Mouse (Mus musculus): Measurements from ENCODE around the gene Rtf1.
A peak's percentile ranks its signal among the peaks of the same experiment; 100 is the strongest.
"Not testable (repeated sequence)": the region's sequence is repeated elsewhere in the genome, so short reads cannot be mapped to it uniquely, and the experiment has no call there.

The Rtf1 gene

DNA sequence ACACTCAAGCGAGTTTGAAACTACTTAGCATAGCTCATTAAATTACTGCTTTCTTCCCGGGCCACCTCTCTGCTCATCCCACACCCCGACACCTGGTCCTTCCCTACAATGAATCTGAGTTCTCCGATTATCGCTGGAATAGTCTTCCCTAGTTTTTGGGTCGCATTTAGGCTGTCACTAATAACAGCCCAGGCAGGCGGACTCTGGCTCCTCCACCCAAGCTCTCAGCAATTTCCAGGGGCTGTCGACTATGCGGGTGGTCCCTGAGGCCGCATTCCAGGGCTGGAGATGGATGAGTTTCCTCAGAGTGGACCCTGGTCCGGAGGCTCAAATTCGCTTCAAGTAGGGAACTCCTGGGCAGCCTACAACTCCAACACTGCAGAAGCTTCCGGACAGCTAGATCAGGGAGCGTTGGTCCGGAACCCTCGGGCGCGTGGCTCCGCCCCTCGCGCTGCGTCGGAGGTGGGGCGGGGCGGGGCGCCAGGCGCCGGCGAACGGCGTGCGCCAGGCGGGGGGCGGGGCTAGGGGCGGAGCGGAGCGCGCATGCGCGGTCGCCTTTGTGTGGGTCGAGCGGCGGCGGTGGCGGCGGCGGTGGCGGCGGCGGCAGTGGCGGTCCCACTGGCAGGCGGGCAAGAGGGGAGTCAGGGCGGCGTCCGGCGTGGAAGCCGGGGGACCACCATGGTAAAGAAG is at the start of gene Rtf1:
Rtf1 (plus strand) TSS at position 544 of the 690 bp plus-strand sequence.
- DNase-seq (ENCODE audit: low spot score), result peak; percentile 94

- DNase-seq (ENCODE audit: low spot score), result no peak
These were observed 38.1 kb upstream of the Rtf1 start for GRCm38 (mm10) chr2:119636781-119637180.

DNA sequence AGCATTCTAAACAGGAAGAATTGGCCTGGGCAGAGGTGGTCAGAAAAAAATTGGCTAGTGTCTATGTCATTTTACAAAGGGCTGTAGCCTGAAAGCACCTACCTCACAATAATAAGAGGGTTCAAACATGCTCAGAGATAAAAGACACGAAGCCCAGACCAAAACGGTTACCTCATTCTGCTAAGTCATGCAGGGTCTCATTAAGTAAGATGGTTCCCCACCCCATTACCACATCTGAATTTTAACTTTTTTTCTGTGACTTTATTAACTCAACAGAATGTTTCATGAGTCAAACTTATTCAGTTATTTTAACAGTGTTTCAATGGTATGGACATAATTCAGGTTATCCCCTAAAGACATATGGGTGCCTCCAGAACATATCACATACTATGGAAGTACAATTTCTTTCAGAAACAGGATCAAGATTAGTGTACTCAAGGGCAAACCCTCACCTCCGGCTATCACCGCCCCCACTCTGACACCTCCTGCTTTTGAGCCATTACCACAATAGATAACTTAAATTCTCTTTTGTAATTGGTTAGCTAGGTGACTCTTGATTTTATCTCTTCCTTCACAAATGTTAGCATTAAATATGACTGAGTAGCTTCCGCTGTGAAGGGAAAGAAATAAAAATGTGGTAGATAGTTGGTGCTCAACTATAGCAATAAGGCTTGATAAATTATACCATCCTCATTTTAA is 33.5 kb upstream of the Rtf1 start:
- no peak for DNase-seq (ENCODE audit: low spot score)

- DNase-seq (ENCODE audit: low spot score), result no peak
These were observed 30.6 kb upstream of the Rtf1 start for GRCm38 (mm10) chr2:119644254-119644653.

- DNase-seq (ENCODE audit: low spot score), result peak; percentile 73
These were observed 12.4 kb upstream of the Rtf1 start, which contains the start of gene Ndufaf1 for GRCm38 (mm10) chr2:119662220-119663182. Gene Ndufaf1 (minus strand): TSS chr2:119662827.

DNA sequence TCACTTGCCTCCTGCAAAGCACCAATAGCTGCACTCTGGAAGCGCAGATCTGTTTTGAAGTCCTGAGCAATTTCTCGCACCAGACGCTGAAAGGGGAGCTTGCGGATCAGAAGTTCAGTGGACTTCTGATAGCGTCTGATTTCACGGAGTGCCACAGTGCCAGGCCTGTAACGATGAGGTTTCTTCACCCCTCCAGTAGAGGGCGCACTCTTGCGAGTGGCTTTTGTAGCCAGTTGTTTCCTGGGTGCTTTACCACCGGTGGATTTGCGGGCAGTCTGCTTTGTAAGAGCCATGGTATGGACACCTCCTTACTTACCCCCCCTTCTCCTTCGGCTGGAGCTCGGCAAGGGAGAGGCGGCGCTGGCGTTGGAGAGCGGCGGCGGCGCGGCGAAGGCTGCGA is 9.1 kb upstream of the Rtf1 start:
- not testable (repeated sequence) for DNase-seq (ENCODE audit: low spot score)

- DNase-seq (ENCODE audit: low spot score), result no peak
These were observed 5.9 kb upstream of the Rtf1 start for GRCm38 (mm10) chr2:119669010-119669409.

- DNase-seq (ENCODE audit: low spot score), result no peak
These were observed 432 bp downstream of the Rtf1 start for GRCm38 (mm10) chr2:119675215-119675784.

DNA sequence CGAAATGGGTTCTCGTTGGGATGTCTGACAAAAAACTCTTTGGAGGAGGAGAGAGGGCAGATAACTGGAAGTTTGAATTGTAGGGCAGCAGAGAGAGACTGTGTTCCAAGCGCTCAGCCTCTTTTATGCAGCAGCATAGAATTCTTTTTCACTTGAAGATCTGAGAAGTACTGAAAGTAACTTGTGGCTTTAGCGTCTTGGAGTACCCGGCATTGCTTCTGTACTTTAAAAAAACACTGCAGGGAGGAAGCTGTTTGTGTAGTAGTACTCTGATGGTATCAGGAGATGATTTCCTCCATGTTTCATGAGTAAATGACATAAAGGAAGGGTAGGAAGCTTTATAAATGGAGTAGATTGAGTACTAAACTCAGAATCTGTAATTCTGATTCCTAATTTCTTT is 963 bp downstream of the Rtf1 start:
- no peak for DNase-seq (ENCODE audit: low spot score)

GRCm38 (mm10) chr2:119683706-119684105 is 8.8 kb downstream of the Rtf1 start:
- DNase-seq (ENCODE audit: low spot score), result no peak

GRCm38 (mm10) chr2:119692003-119692701 is 17.3 kb downstream of the Rtf1 start:
- no peak for DNase-seq (ENCODE audit: low spot score)

DNA sequence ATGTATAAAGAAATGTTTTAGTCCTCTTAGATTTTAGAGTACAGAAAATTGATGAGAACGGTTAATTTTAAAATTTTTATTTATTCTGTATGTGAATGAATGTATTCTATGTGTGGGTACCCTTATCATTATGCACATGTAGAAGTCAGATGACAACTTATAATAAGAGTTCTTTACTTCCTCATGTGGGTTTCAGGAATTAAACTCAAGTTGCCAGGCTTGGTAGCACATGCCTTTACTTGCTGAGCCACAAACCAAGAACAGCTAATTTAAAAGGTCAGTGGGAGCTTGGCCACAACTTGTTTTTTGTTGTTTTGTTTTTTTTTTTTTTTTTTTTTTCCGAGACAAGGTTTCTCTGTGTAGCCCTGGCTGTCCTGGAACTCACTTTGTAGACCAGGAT is 20.0 kb downstream of the Rtf1 start:
- DNase-seq (ENCODE audit: low spot score), result no peak

DNA sequence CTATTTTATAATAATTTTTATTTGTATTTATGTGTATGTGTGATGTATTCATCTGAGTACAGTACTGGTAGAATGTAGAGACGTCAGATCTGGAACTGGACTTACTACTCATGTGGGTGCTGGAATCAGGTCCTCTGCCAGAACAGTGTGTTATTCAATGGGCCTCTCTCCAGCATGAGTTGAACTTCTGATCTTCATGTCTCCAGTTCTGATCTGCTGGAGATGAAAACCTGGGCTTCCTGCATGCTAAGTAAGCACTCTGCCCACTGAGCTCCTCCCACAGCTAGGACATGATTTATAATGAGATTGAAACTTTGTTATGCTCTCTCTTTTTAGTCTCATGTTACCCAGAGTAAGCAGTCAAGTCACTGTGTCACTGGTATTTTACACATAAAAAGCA is 21.2 kb downstream of the Rtf1 start:
- no peak for DNase-seq (ENCODE audit: low spot score)

GRCm38 (mm10) chr2:119698472-119698871 is 23.6 kb downstream of the Rtf1 start:
- no peak for DNase-seq (ENCODE audit: low spot score)

DNA sequence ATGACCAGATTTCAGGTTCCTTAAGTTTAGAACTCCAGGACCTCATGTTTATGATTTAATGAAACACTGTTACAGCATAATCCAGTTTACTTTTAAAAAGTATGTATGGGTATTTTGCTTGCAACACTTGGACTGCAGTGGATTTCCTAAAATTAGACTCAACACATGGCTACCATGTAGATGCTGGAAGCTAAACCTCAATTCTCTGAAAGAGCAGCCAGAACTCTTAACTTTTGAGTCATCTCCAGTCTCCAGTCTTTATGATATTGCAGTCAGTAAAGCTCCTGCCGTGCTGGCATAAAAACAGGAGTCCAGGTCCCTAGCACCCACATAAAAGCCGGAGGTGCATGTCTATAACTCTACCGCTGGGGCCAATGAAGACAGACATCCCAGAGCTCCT is 25.1 kb downstream of the Rtf1 start:
- DNase-seq (ENCODE audit: low spot score), result no peak

GRCm38 (mm10) chr2:119703171-119703570 is 28.3 kb downstream of the Rtf1 start:
- DNase-seq (ENCODE audit: low spot score), result no peak

DNA sequence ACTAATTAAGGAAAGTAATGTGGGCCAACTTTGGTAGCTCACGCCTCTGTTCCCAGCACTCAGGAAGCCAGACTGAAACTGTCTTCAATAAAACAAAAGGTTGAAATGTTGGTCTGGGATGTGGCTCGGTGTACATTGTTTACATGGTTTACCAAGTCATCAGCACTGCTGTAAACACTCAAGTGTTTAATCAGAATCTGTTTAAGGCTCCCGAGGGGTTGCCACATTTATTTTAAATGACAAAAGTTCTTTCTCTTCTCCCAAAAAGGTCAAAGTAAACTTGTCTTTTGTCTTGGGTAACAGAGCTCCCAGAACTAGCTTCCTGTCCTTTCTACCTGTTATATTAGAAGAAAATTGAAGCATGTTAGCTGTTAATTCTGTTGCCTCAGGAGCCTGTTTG is 32.8 kb downstream of the Rtf1 start:
- DNase-seq (ENCODE audit: low spot score), result no peak

DNA sequence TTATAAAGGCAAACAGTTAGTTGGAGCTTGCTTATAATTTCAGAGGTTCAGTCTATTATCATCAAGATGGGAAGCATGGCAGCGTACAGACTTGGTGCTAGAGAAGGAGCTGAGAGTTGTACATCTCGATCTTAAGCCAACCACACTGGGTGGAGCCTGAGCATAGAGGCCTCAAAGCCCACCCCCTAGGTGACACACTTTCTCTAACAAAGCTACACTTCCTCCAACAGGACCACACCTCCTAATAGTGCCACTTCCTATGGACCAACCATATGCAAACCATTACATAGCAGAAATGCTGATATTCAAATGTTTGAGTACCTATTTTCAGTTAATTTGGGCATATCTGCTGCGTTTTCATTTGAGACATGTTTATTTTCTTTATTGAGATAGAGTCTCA is 35.1 kb downstream of the Rtf1 start:
- no peak for DNase-seq (ENCODE audit: low spot score)

- DNase-seq (ENCODE audit: low spot score), result not testable (repeated sequence)
These were observed 41.0 kb downstream of the Rtf1 start for GRCm38 (mm10) chr2:119715868-119716267.

GRCm38 (mm10) chr2:119721070-119721469 is 46.2 kb downstream of the Rtf1 start:
- no peak for DNase-seq (ENCODE audit: low spot score)

DNA sequence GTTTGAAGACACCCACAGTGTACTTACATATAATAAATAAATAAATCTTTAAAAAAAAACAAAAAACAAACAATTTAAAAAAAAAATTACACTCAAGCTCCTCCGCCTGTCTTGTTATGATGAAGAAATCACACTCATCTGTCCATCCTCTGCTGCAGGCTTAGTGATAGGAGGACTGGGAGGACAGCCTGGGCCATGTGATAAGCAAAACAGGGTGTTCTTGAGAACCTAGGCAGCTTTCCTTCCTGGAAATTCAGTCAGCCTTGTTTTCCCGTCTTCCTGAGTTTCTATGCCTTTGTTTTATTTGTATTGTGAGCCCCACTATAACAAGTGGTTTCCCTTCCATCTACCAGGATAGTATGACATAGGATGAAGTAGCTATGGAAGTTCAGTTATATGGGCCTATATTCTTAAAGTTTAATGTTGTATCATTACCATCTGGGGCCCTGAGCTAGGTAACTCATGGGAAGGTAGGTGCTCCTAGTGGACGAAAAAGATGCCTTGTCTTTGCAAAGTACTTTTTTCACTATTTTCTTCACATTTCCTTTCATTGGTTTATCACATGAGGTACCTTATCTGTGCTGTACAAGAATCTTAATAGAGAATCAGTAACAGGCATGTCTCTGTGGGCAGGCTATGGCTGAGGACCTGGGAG is 53.0 kb downstream of the Rtf1 start:
- no peak for DNase-seq (ENCODE audit: low spot score)
